Mouse (Mus musculus): ENCODE measurements around the gene Map3k6.

Map3k6 gene

GRCm38 (mm10) chr4:133244289-133244688 lies 3.7 kb downstream of the Map3k6 start:
- in situ Hi-C loops (cut with MboI; ENCODE audit: low pct_unique_long_range_greater_than_20kb in 1 of 2, low sequenced_read_pairs in 2 of 2, unreplicated experiment in 1 of 2), result no loop called here

DNA sequence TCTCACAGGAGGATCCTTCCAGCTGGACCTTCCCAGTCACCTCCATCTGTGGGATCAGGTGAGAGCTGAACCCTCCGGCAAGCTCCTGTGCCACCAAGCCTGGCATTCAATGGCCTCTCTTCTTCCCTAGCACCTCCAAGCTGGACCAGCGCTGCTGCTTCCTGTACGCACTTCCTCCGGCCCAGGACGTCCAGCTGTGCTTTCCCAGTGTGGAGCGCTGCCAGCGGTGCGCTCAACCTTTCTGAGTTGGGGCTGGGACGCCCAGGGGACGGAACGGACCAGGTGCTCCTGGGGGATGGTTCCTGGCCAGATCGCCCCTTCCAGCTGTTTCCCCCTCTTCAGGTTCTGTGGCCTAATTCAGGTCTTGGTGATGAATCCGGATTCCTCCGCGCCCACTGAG lies 6.5 kb downstream of the Map3k6 start:
- in situ Hi-C loops (cut with MboI; ENCODE audit: low pct_unique_long_range_greater_than_20kb in 1 of 2, low sequenced_read_pairs in 2 of 2, unreplicated experiment in 1 of 2), result no loop called here

DNA sequence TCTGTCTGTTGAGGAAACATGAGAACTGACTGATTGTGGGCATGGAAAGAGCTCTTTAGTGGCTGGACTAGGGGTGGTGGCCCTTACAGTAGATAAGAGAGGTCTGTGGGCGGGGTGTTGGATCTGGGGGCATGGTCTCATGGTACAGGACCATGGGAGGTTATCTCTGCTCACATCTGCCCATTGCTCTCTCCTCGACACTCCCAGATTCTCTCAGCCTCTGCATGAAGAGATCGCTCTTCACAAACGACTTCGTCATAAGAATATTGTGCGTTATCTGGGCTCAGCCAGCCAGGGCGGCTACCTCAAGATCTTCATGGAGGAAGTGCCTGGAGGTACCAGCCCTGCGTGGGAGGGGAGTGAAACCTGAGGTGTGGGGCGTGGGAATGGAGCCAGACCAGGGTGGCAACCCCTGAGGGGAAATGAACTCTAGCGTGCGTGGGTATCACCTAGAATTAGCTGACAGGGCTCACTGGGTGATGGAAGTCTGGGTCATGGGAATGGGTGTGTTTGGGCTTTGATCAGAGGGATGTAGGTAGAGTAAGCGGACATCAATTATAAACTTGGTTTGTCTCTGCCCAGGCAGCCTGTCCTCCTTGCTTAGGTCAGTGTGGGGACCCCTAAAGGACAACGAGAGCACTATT lies 7.3 kb downstream of the Map3k6 start:
- in situ Hi-C loops (cut with MboI; ENCODE audit: low pct_unique_long_range_greater_than_20kb in 1 of 2, low sequenced_read_pairs in 2 of 2, unreplicated experiment in 1 of 2), result no loop called here

- in situ Hi-C loops (cut with MboI; ENCODE audit: low pct_unique_long_range_greater_than_20kb in 1 of 2, low sequenced_read_pairs in 2 of 2, unreplicated experiment in 1 of 2), result no loop called here
Observed at GRCm38 (mm10) chr4:133250609-133251008, 10.0 kb downstream of the Map3k6 start.

DNA sequence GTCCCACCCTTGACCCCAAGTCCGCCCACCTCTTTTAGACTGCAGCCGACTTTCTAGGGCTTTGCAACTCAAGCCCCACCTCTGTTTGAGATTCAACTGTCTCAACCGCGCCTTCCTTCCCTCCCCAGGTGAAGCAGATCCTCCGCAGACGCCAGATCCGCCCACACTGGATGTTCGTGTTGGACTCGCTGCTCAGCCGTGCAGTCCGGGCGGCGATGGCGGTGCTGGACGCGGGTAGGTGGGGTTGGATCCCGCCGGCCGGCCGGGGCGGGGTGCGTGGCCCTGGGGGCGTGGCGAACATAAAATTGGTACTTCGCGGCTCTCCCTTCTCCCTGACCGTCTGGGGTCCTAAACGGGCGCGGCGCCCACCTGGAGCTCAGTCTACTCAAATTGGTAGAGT lies 10.6 kb downstream of the Map3k6 start:
- in situ Hi-C loops (cut with MboI; ENCODE audit: low pct_unique_long_range_greater_than_20kb in 1 of 2, low sequenced_read_pairs in 2 of 2, unreplicated experiment in 1 of 2), result no loop called here

DNA sequence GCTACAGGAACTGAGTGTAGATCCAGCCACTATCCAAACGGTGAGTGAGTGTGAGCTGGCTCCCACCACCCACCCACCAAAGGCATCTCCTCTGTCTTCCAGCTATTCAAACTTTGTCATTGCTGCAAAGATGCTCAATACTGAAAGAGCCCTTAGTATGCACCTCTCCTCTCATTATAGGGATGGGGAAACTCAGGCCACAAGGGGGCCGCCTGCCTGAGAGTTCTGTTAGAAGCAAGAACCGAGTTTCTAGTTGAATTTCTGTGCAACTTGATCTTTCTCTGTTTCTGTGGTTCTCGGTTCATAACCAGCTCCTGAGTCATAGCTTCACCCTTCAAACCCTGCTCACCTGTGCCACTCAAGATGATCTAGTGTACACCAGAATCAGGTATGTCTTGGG lies 11.5 kb downstream of the Map3k6 start:
- in situ Hi-C loops (cut with MboI; ENCODE audit: low pct_unique_long_range_greater_than_20kb in 1 of 2, low sequenced_read_pairs in 2 of 2, unreplicated experiment in 1 of 2), result no loop called here

GRCm38 (mm10) chr4:133253412-133253811 lies 12.8 kb downstream of the Map3k6 start:
- in situ Hi-C loops (cut with MboI; ENCODE audit: low pct_unique_long_range_greater_than_20kb in 1 of 2, low sequenced_read_pairs in 2 of 2, unreplicated experiment in 1 of 2), result no loop called here

DNA sequence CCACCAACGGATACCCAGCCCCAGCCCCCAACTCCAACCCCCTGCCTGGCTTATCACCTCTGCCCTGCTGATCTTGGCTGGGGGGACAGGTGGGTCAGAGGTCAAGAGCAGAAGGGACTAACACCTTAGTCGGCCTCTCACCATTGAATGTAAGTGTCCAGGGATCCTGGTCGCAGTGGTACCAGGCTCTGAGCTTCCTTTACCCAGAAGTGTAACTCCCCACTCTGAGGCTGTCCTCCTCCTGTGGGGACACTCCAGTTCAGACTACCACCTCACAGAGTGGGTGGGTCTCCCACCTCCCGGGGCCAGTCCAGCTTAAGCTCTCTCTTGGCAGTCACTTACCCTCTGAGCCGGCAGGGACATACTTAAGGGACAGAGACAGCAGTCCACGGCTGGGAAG lies 14.8 kb downstream of the Map3k6 start:
- in situ Hi-C loops (cut with MboI; ENCODE audit: low pct_unique_long_range_greater_than_20kb in 1 of 2, low sequenced_read_pairs in 2 of 2, unreplicated experiment in 1 of 2), result no loop called here

- in situ Hi-C loops (cut with MboI; ENCODE audit: low pct_unique_long_range_greater_than_20kb in 1 of 2, low sequenced_read_pairs in 2 of 2, unreplicated experiment in 1 of 2), result no loop called here
Observed at GRCm38 (mm10) chr4:133256820-133257219, 16.2 kb downstream of the Map3k6 start.

DNA sequence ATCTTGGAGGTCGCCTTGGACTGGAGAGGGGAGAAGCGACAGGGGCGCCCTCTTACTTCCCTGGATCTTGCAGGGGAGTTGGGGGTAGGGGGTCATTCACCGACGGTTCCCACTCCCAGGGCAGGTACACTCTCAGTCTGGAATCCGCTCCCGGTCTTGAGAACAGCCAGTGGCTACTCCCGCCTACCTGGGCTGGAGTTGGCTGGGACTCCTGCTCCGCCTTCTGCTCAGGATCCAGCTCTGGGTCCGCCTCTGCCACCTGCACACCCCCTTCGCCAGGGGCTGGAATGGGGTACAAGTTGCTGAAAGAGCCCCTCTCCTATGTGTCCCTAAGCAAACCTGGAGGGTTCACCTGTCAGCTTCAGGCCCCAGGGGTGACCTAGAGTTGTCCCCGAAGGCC lies 16.6 kb downstream of the Map3k6 start:
- in situ Hi-C loops (cut with MboI; ENCODE audit: low pct_unique_long_range_greater_than_20kb in 1 of 2, low sequenced_read_pairs in 2 of 2, unreplicated experiment in 1 of 2), result no loop called here

- in situ Hi-C loops (cut with MboI; ENCODE audit: low pct_unique_long_range_greater_than_20kb in 1 of 2, low sequenced_read_pairs in 2 of 2, unreplicated experiment in 1 of 2), result no loop called here
Observed at GRCm38 (mm10) chr4:133257798-133258408, 17.3 kb downstream of the Map3k6 start.

DNA sequence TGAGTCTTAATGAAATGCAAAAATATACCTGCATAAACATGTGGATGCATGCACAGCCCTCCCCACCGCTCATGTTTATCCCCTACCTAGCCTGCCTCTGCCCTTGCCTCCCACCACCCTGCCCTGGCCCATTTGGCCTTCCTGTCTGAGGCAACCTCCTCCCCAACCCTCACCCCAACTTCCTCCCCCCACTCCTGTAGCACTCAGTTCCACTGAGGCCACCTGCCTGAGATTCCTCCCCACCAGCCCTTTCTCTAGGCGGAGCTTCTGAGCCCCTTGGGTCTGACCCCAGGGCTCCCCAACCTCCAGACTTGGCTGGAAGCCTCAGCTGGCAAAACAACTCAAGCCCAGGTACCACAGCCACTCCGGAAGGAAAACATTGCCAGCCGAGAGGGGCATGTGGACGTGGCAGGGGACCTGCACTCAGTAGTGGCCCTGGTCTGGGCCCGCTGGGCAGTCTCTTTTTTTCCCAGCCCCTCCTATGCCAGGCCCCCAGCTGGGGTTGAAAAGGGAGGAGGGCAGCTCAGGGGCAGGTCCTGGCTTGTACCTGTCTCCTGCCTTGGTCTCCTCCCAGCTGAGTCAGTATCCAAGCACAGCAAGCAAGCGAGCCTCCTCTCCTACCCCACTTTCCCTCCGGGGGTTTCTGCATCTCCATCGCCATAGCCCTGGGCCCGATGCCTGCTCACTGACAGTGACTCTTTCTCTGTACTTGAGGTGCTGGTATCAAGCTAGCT lies 21.2 kb downstream of the Map3k6 start:
- in situ Hi-C loops (cut with MboI; ENCODE audit: low pct_unique_long_range_greater_than_20kb in 1 of 2, low sequenced_read_pairs in 2 of 2, unreplicated experiment in 1 of 2), result no loop called here

DNA sequence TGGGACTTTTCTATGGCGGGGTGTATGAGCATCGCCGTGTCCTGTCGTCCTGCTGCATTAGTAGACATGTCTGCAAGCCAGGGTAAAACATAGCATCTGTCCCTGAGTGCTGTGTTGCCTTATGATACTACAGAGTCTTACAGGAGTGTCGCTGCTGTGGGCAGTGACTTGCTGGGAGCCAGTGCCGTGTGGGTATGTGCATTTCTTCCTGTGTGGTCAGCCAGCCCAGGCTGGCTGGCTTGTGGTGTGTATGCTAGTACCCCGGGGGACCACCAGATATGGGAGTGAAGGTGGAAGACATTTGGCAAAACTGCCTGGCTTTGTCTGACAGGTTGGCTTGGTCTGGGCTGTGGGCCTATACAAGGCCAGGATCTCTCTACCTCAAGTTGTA lies 21.8 kb downstream of the Map3k6 start:
- in situ Hi-C loops (cut with MboI; ENCODE audit: low pct_unique_long_range_greater_than_20kb in 1 of 2, low sequenced_read_pairs in 2 of 2, unreplicated experiment in 1 of 2), result no loop called here

DNA sequence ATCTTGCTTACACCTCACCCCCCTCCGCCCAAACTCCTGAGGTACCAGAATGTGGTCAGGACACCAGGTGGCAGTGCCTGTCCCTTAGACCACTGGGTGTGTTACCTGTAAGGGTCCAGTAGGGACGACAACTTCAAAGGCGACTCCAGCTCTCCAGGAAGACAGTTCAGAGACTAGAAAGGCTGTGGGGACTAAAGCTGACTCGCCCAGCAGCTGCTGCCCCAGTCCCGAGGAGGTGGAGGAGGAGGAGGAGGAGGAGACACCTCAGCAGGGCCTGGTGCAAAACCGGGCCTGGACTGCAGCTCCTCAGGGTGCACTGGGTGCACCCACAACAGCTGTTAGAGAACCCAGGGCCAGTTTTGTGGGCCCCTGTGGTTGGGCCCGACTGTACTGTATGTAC lies 22.3 kb downstream of the Map3k6 start, which contains the start of gene Sytl1:
Gene Sytl1, minus strand, starts transcription at position 232 of the 400 bp plus-strand sequence.
- in situ Hi-C loops (cut with MboI; ENCODE audit: low pct_unique_long_range_greater_than_20kb in 1 of 2, low sequenced_read_pairs in 2 of 2, unreplicated experiment in 1 of 2), result no loop called here

GRCm38 (mm10) chr4:133263756-133264155 lies 23.1 kb downstream of the Map3k6 start:
- in situ Hi-C loops (cut with MboI; ENCODE audit: low pct_unique_long_range_greater_than_20kb in 1 of 2, low sequenced_read_pairs in 2 of 2, unreplicated experiment in 1 of 2), result no loop called here

- in situ Hi-C loops (cut with MboI; ENCODE audit: low pct_unique_long_range_greater_than_20kb in 1 of 2, low sequenced_read_pairs in 2 of 2, unreplicated experiment in 1 of 2), result no loop called here
Observed at GRCm38 (mm10) chr4:133264559-133264958, 23.9 kb downstream of the Map3k6 start.

DNA sequence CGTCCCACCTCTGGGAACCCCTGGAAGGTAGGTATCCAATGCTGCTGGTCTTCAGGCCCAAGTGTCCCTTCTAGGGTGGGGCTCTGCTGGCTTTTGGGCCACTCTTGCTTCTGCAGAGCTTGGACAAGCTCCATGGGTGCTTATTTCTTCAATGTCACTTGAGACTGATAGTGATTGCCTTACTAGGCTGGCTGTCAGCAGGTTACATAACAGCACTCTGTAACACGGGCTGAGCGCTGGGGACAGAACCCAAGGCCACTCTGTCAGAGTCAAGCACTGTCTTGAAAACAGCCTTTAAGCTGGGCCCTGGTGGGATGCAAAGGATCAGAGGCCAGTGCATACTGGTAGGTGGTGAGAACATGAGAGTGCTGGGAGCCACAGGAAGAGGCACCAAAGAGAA lies 24.7 kb downstream of the Map3k6 start:
- in situ Hi-C loops (cut with MboI; ENCODE audit: low pct_unique_long_range_greater_than_20kb in 1 of 2, low sequenced_read_pairs in 2 of 2, unreplicated experiment in 1 of 2), result no loop called here

- in situ Hi-C loops (cut with MboI; ENCODE audit: low pct_unique_long_range_greater_than_20kb in 1 of 2, low sequenced_read_pairs in 2 of 2, unreplicated experiment in 1 of 2), result no loop called here
Observed at GRCm38 (mm10) chr4:133265759-133266158, 25.1 kb downstream of the Map3k6 start.

DNA sequence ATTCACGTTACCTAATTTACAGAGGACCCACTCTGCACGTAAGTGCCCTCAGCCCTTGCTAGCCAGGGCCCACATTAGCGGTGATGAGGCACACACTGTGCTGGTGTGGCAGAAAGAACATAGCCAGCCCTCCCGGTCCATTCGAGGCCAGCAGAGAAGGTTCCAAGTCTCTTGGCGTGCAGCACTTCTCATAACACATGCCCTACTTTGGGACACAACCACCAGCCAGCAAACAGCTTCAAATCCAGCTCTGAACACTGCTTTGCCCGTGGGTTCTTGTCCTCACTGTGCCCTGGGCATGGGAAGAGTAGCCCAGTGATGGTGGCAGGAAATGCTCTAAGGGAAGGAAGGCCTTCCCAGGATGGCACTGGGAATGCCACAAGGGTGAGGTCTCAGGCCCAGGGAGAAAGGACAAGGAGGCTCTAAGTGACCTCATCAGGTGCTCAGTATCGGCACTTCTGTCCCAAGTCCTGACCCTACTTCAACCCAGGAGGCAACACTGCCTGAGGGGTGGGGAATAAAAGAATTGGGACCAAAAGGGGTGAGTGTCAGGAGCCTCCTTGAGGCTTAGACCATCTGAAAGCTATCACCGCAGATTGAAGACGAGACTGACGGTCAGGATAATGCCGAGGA lies 25.7 kb downstream of the Map3k6 start:
- in situ Hi-C loops (cut with MboI; ENCODE audit: low pct_unique_long_range_greater_than_20kb in 1 of 2, low sequenced_read_pairs in 2 of 2, unreplicated experiment in 1 of 2), result no loop called here

All from mouse embryonic stem cell (cell line).